In the genomic region with DNA sequence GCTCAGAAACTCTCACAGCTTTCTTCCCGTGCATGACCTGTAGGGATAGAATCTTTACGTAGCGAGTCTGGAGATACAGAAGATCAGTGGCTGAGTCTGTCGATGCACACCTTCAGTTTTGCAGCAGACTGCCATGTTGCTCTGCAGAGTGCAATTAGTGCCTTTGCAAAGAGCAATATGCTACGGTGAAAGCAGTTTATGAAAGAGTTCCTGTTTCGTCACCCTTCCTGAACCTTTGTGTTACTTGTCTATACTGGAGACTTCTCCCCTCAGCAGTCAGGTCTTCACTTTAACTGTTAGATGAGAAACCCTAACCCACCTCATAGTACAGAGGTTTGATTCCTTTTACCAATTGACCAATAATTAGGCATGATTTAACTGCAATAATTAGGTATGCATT, we compare ENCODE assay signal across 15 mouse cellular contexts.
"Had no signal": no experiment of that assay in that cellular context is flagged by ENCODE, and none has a peak within 500 bp of the region (broad histone marks: within the 10 kb centered on the region; RNA-seq: fewer than 3 reads in every experiment).

No protein-coding gene starts in this region.

- H3K4me3 ChIP-seq: layer of hippocampus, adult 2 months; liver, embryonic 13.5 days; midbrain, embryonic 12.5 days; midbrain, embryonic 15.5 days; neural tube, embryonic 12.5 days; neural tube, embryonic 15.5 days had no signal

- DNase-seq: kidney, adult 2 months; kidney, postnatal 25 days; layer of hippocampus, adult 9-11 months; liver, embryonic 13.5 days; lung, adult 2 months; retina, postnatal 1 day; thymus, adult 2 months; thymus, postnatal 14 days; thymus, postnatal 4 days had no signal

- H3K4me2 ChIP-seq: liver, embryonic 13.5 days; midbrain, embryonic 12.5 days; midbrain, embryonic 15.5 days; neural tube, embryonic 12.5 days; neural tube, embryonic 15.5 days had no signal

- ATAC-seq: midbrain, embryonic 15.5 days had no signal

- H3K9ac ChIP-seq: liver, embryonic 13.5 days; midbrain, embryonic 12.5 days; midbrain, embryonic 15.5 days; neural tube, embryonic 12.5 days; neural tube, embryonic 15.5 days had no signal

- H3K36me3 ChIP-seq: liver, embryonic 13.5 days; midbrain, embryonic 12.5 days; midbrain, embryonic 15.5 days; neural tube, embryonic 12.5 days; neural tube, embryonic 15.5 days had no signal

- H3K9me3 ChIP-seq: liver, embryonic 13.5 days; midbrain, embryonic 12.5 days; midbrain, embryonic 15.5 days; neural tube, embryonic 12.5 days; neural tube, embryonic 15.5 days had no signal

- H3K27me3 ChIP-seq: liver, embryonic 13.5 days; midbrain, embryonic 12.5 days; midbrain, embryonic 15.5 days; neural tube, embryonic 12.5 days; neural tube, embryonic 15.5 days had no signal

- H3K27ac ChIP-seq: kidney, postnatal 0 days; layer of hippocampus, adult 2 months; liver, embryonic 13.5 days; midbrain, embryonic 12.5 days; midbrain, embryonic 15.5 days; neural tube, embryonic 12.5 days; neural tube, embryonic 15.5 days had no signal

- H3K4me1 ChIP-seq: liver, embryonic 13.5 days; midbrain, embryonic 12.5 days; midbrain, embryonic 15.5 days; neural tube, embryonic 12.5 days; neural tube, embryonic 15.5 days had no signal
